11 mouse cellular contexts compared by ENCODE assay signal in the genomic region with DNA sequence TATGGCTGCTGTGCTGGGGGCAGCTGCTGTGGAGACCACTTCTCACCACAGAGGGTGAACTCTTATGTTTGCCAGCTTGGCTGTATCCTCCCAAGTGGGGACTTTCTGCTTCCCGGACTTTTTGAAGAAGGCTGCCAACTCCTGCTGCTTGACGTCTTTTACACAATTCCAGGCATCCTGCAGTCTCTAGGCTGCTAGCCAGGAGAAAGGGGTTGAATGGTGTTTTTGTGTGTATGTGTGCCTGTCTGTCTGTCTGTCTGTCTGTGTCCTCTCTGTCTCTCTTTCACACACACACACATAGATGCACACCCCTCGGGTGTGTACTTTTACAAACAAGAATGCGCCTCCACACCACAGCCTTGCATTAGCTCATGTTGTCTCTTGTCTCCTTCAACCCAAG.
DNase-seq lines count a peak whose midpoint lies in the region; ATAC-seq and TF ChIP-seq lines count a peak whose summit lies in the region.
"Had no signal": no experiment of that assay in that cellular context is flagged by ENCODE, and none has a peak within 500 bp of the region (broad histone marks: within the 10 kb centered on the region; RNA-seq: fewer than 3 reads in every experiment).

No protein-coding gene starts in this region.

- no peak overlapping the region for H3K9ac ChIP-seq in limb, embryonic 14.5 days (ENCODE audit: low read depth, low read length, severe bottlenecking)
- no peak overlapping the region for H3K9ac ChIP-seq in kidney, embryonic 16.5 days (replicated peaks; ENCODE audit: low read length)
- H3K9ac ChIP-seq: embryonic facial prominence, embryonic 15.5 days had no signal

- no peak overlapping the region for H3K4me3 ChIP-seq in limb, embryonic 14.5 days (replicated peaks; ENCODE audit: low read length)
- H3K4me3 ChIP-seq in limb, embryonic 10.5 days, result no peak overlapping the region
- H3K4me3 ChIP-seq in kidney, embryonic 16.5 days (ENCODE audit: low read length), result no peak overlapping the region
- H3K4me3 ChIP-seq: embryonic facial prominence, embryonic 15.5 days had no signal

- H3K36me3 ChIP-seq in limb, embryonic 14.5 days (ENCODE audit: control insufficient read depth, insufficient read depth, low read length), result no peaks in the 10 kb centered on the region
- H3K36me3 ChIP-seq in limb, embryonic 10.5 days, result no peaks in the 10 kb centered on the region
- H3K36me3 ChIP-seq in kidney, embryonic 16.5 days (ENCODE audit: insufficient read depth, low read length), result no peaks in the 10 kb centered on the region
- H3K36me3 ChIP-seq: embryonic facial prominence, embryonic 15.5 days had no signal

- no peak overlapping the region for H3K4me2 ChIP-seq in limb, embryonic 14.5 days (replicated peaks; ENCODE audit: low read depth, low read length, severe bottlenecking)
- no peak overlapping the region for H3K4me2 ChIP-seq in kidney, embryonic 16.5 days (replicated peaks; ENCODE audit: low read depth, low read length)
- H3K4me2 ChIP-seq: embryonic facial prominence, embryonic 15.5 days had no signal

- WGBS in limb, embryonic 14.5 days, result 52% methylated on average over 4 of the region's 4 CpGs
- 71% methylated on average over 4 of the region's 4 CpGs for WGBS in limb, embryonic 10.5 days
- WGBS in kidney, embryonic 16.5 days, result 61% methylated on average over 4 of the region's 4 CpGs

- peak; percentile 15 to 20 for DNase-seq in frontal cortex, postnatal 10 days (ENCODE audit: low spot score in 2 of 2)
- DNase-seq in limb, embryonic 14.5 days (ENCODE audit: low spot score), result peak; percentile 23
- DNase-seq in limb, embryonic 10.5 days (ENCODE audit: low spot score), result no peak
- peak; percentile 74 for DNase-seq in brain, embryonic 14.5 days (ENCODE audit: low read depth)
- peak; percentile 71 for DNase-seq in lung, postnatal 10 days
- DNase-seq: retina, postnatal 1 day; thymus, postnatal 4 days had no signal

- H3K4me1 ChIP-seq in limb, embryonic 14.5 days (ENCODE audit: control insufficient read depth, insufficient read depth, low read length), result peaks cover 26% of the 10 kb centered on the region
- peaks cover 7% of the 10 kb centered on the region for H3K4me1 ChIP-seq in limb, embryonic 10.5 days
- no peaks in the 10 kb centered on the region for H3K4me1 ChIP-seq in kidney, embryonic 16.5 days (ENCODE audit: insufficient read depth, low read length)

- no peaks in the 10 kb centered on the region for H3K9me3 ChIP-seq in limb, embryonic 14.5 days (ENCODE audit: control insufficient read depth, low read length)
- H3K9me3 ChIP-seq in limb, embryonic 10.5 days (replicated peaks), result no peaks in the 10 kb centered on the region
- H3K9me3 ChIP-seq in kidney, embryonic 16.5 days (ENCODE audit: low read length), result no peaks in the 10 kb centered on the region
- H3K9me3 ChIP-seq: embryonic facial prominence, embryonic 15.5 days had no signal

- H3K27ac ChIP-seq in limb, embryonic 14.5 days (replicated peaks; ENCODE audit: low read depth, low read length), result no peak overlapping the region
- no peak overlapping the region for H3K27ac ChIP-seq in limb, embryonic 10.5 days
- H3K27ac ChIP-seq in kidney, embryonic 16.5 days (ENCODE audit: low read length), result no peak overlapping the region
- H3K27ac ChIP-seq: embryonic facial prominence, embryonic 15.5 days; kidney, postnatal 0 days had no signal

- no peak for TF ChIP-seq POLR2A in limb, embryonic 14.5 days (IDR thresholded peaks at IDR 0.05; ENCODE audit: borderline replicate concordance, extremely low read depth, insufficient read depth, insufficient read length)
- TF ChIP-seq POLR2A in brain, embryonic 14.5 days (IDR thresholded peaks at IDR 0.05; ENCODE audit: borderline replicate concordance, extremely low read depth, insufficient read depth, insufficient read length, poor library complexity, severe bottlenecking), result no peak

- TF ChIP-seq CTCF in brain, embryonic 14.5 days (IDR thresholded peaks at IDR 0.05; ENCODE audit: borderline replicate concordance, extremely low read depth, insufficient read depth, insufficient read length), result no peak

- no peaks in the 10 kb centered on the region for H3K27me3 ChIP-seq in limb, embryonic 14.5 days (ENCODE audit: control insufficient read depth, insufficient read depth, low read length)
- H3K27me3 ChIP-seq in limb, embryonic 10.5 days (ENCODE audit: low read depth, poor library complexity, severe bottlenecking), result no peaks in the 10 kb centered on the region
- H3K27me3 ChIP-seq in kidney, embryonic 16.5 days (ENCODE audit: insufficient read depth, low read length), result no peaks in the 10 kb centered on the region
- H3K27me3 ChIP-seq: embryonic facial prominence, embryonic 15.5 days had no signal

- ATAC-seq in frontal cortex, adult (ENCODE audit: low TSS enrichment), result no peak
- no peak for ATAC-seq in limb, embryonic 14.5 days (ENCODE audit: low FRiP score, low read depth)
- ATAC-seq in kidney, embryonic 16.5 days (ENCODE audit: low FRiP score, low TSS enrichment), result no peak
